Mouse (Mus musculus) heart, embryonic 12.5 days (tissue): ENCODE data around the gene Slc2a6. TPM values are rescaled to one million over a fixed set of nuclear protein-coding genes. Genes with fewer than 3 reads are reported as not detected.

ENCODE experiments used
- ATAC-seq: fragments of 200-750 bp; cut with Nextera tagmentation; 2 replicates; pipeline ENCODE4 v1.8.0; 2017; ENCODE audit warnings: moderate TSS enrichment, moderate library complexity; ENCODE audit not compliant: insufficient number of reproducible peaks, low FRiP score
- H3K27ac ChIP-seq: fragments of 300-500 bp; sonication (generic); 2 replicates; pipeline ENCODE4 v1.5.1; 2016; ENCODE audit warnings: mild to moderate bottlenecking, moderate library complexity; ENCODE audit not compliant: poor library complexity, severe bottlenecking
- H3K27me3 ChIP-seq: fragments of 300-500 bp; sonication (generic); replicated peaks from 2 replicates; pipeline ENCODE4 v1.6.1; 2016; ENCODE audit warnings: mild to moderate bottlenecking, moderate library complexity
- H3K36me3 ChIP-seq: fragments of 300-500 bp; sonication (generic); 2 replicates; pipeline ENCODE4 v1.6.1; 2016; ENCODE audit warnings: mild to moderate bottlenecking, moderate library complexity
- H3K4me1 ChIP-seq: fragments of 300-500 bp; sonication (generic); replicated peaks from 2 replicates; pipeline ENCODE4 v1.6.1; 2016; ENCODE audit warnings: mild to moderate bottlenecking
- H3K4me2 ChIP-seq: fragments of 300-500 bp; sonication (generic); 2 replicates; pipeline ENCODE4 v1.6.1; 2016; ENCODE audit warnings: mild to moderate bottlenecking, moderate library complexity
- H3K4me3 ChIP-seq: fragments of 300-500 bp; sonication (generic); 2 replicates; pipeline ENCODE4 v1.5.1; 2016; ENCODE audit warnings: mild to moderate bottlenecking
- H3K9ac ChIP-seq: fragments of 300-500 bp; sonication (generic); 2 replicates; pipeline ENCODE4 v1.6.1; 2016; ENCODE audit warnings: mild to moderate bottlenecking, moderate library complexity
- H3K9me3 ChIP-seq: fragments of 300-500 bp; sonication (generic); replicated peaks from 2 replicates; pipeline ENCODE4 v1.6.1; 2016; ENCODE audit warnings: mild to moderate bottlenecking, moderate library complexity
- WGBS: fragments of 180-500 bp; shearing (Covaris S2); methylation state at CpG from one replicate; pipeline ENCODE4 v1.1.7; 2016; 5-methylcytosine and 5-hydroxymethylcytosine counted together
- polyA plus RNA-seq: library from polyadenylated mRNA; unstranded; fragments of >200 nt; fragmentation: Nextera tagmentation; extraction: Ambion mirVana; gene quantifications from 2 replicates; pipeline ENCODE4 v1.2.1, GENCODE M21; 2016

The Slc2a6 gene
- 0.10 and 0.47 TPM in 2 replicates for polyA plus RNA-seq

DNA sequence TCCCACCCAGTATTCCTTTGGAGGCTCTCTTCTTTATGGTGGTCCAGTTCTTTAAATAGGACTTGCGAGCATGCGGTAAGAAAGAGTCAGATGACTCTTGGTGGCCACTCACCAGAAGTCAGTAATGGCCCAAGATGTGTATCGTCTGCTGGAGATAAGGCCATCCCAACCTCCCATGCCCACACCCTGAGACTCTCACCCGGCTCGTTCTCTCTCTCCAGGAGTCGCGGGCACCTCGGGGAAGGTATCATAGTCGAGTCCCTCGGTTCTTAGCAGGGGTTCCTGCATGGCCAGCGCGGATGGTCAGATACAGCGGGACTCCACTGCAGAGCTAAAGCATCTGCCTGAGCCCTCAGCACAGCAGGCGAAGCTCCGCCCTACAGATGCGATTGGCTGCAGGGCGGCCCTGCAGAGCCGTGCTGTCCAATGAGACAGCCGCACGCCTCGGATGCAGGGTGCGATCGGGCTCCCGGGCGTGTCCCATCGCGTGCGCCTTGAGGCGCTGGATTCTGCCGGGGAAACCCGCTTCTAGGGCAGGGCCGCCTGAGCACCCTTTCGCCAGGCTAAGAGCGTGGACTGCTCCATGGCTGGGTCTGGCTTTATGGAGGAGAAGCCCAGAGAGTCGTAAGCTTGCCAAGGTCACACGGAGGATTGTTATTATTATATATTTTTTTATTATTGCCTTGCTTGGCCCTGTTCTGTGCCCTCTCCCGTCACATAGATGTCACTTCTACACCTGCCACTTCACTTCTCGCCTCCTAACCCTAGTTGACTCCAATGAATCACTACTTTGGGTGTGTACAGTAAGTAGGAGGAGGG is at the start of gene Slc2a6:
Gene Slc2a6, minus strand, starts transcription at position 381 of the 819 bp plus-strand sequence.
- Histone ChIP-seq H3K9me3 (no peaks in the 10 kb centered on the region), H3K27ac (no peak within 1 kb of the TSS), H3K4me2 (peak within 1 kb of the TSS; percentile 65), H3K4me3 (peak within 1 kb of the TSS; percentile 28), H3K9ac (peak within 1 kb of the TSS; percentile 4; the same call in 1 of the 2 replicates), H3K27me3 (peaks cover 53% of the 10 kb centered on the region), H3K36me3 (no peaks in the 10 kb centered on the region), H3K4me1 (peaks cover 9% of the 10 kb centered on the region; the same call in 1 of the 2 replicates)
- ATAC-seq = peak; percentile 91
- 4% methylated on average over 38 of the region's 38 CpGs for WGBS

DNA sequence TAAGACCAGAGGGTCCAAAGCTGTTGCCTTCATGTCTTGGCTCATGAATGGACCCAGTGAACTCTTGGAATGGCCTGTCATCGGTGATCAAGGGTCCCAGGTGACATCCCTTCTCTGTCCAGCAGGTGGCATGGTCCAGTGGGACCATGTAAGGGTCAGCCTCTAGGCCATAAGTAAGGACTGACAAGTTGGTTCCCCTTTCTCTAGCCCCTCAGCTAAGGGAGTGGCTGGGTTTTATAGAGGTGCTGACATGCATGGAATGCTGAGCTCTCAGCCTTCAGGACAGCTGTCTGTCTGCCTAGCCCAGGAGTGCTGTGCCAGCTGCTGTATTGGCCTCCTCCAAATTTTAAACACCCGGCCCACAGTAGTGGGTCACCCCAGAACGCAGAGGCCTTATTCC is 47.7 kb upstream of the Slc2a6 start:
- WGBS = 59% methylated on average over 3 of the region's 3 CpGs
- H3K9ac ChIP-seq = no peak overlapping the region
- peaks cover 16% of the 10 kb centered on the region for H3K27me3 ChIP-seq
- H3K4me2 ChIP-seq = no peak overlapping the region
- no peak for ATAC-seq
- no peaks in the 10 kb centered on the region for H3K36me3 ChIP-seq
- H3K4me3 ChIP-seq = no peak overlapping the region
- H3K9me3 ChIP-seq = no peaks in the 10 kb centered on the region
- H3K4me1 ChIP-seq = peaks cover 55% of the 10 kb centered on the region
- no peak overlapping the region for H3K27ac ChIP-seq

DNA sequence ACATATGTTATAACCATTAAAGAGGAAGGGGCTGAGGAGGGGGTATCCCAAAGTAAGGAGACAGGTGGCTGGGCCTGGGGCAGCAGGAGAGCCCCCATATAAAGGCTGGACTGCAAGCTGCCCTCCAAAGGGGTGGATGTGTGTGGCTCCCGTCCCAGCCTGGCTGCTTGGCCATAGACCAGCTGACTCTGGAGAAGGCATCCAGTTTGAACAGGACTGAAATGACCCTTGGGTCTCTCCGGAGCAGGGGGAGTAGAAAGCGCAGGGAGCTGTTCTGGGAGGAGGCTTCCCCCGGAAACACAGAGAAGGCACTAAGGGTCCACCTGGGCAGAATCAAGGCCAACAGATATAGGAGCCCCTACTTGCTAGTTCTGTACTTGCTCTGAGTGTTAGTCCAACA is 47.0 kb upstream of the Slc2a6 start:
- Histone ChIP-seq H3K27ac (no peak overlapping the region), H3K4me1 (peaks cover 50% of the 10 kb centered on the region), H3K9ac (no peak overlapping the region), H3K27me3 (peaks cover 16% of the 10 kb centered on the region), H3K36me3 (no peaks in the 10 kb centered on the region), H3K4me2 (no peak overlapping the region), H3K4me3 (no peak overlapping the region), H3K9me3 (no peaks in the 10 kb centered on the region)
- WGBS = 83% methylated on average over 4 of the region's 4 CpGs
- no peak for ATAC-seq

DNA sequence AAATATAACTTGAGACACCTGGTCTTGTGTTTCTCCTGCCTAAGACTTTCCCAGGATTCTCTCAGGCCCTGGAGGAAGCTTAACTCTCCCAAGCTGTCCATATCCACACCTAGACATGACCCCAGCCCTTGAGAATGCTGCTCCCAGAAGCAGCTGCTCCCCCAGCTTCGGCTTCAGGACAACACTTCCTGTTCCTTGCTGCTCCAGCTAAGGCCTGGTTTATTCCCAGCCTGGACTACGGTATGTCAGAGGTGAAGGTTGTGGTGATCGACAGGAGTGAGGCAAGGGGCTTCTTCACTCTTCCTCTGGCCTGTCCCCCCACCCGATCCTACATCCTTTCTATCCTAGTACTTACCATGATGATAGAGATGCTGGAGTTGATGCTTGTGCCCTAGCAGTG is 45.6 kb upstream of the Slc2a6 start:
- WGBS = 63% methylated on average over 4 of the region's 4 CpGs
- Histone ChIP-seq H3K9me3 (no peaks in the 10 kb centered on the region), H3K27ac (no peak overlapping the region), H3K4me3 (no peak overlapping the region), H3K27me3 (peaks cover 16% of the 10 kb centered on the region), H3K9ac (no peak overlapping the region), H3K4me1 (peaks cover 39% of the 10 kb centered on the region), H3K36me3 (no peaks in the 10 kb centered on the region), H3K4me2 (no peak overlapping the region)
- no peak for ATAC-seq

DNA sequence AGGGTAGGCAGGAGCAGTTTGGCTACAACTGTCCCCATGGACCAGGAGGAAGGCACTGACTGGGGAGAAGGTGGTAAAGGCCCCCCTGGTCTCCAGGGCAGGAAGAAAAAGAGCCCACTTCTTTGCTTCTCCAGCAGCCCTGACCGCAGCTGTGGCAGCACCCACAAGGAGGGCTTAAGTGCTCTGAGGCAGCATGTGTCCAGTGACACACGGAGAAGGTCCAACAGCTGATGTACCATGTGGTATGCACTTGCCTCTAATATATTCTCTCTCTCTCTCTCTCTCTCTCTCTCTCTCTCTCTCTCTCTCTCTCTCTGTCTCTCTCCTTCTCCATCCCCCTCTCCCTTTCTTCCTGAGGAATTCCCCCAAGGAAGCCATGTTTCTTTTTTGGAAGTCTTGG is 44.2 kb upstream of the Slc2a6 start, which contains the start of gene Mymk:
Gene Mymk, minus strand, starts transcription at position 202 of the 400 bp plus-strand sequence.
- ATAC-seq = no peak
- Histone ChIP-seq H3K27ac (0 out of 2 replicates have a peak within 1 kb of the TSS, but pooled peaks have one; percentile 11), H3K36me3 (no peaks in the 10 kb centered on the region), H3K4me3 (no peak within 1 kb of the TSS), H3K4me2 (no peak within 1 kb of the TSS), H3K9ac (no peak within 1 kb of the TSS), H3K4me1 (peaks cover 29% of the 10 kb centered on the region), H3K9me3 (no peaks in the 10 kb centered on the region), H3K27me3 (peaks cover 19% of the 10 kb centered on the region)
- WGBS = 78% methylated on average over 2 of the region's 2 CpGs

DNA sequence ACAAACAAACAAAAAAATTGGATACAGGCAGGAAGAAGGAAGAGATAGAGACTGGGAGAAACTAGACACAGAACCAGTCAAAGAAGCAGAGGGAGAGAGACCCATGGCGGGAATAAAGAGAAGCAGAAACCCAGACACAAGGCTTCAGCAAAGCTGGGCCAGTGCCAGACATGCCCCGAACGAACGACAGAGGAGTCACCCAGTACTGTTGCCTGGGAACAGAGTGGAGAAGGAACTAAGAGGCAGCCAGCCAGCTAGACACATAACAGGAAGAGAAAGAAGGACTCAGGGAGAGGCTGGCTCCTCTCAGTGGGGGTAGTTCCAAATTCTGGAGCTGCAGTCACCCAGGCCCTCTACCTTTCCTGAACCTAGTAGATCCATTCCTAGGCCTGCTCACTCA is 43.3 kb upstream of the Slc2a6 start:
- no peaks in the 10 kb centered on the region for H3K36me3 ChIP-seq
- H3K4me2 ChIP-seq = no peak overlapping the region
- H3K9ac ChIP-seq = no peak overlapping the region
- no peaks in the 10 kb centered on the region for H3K9me3 ChIP-seq
- H3K4me1 ChIP-seq = peaks cover 29% of the 10 kb centered on the region
- WGBS = 2% methylated on average over 4 of the region's 4 CpGs
- peaks cover 14% of the 10 kb centered on the region; the same call in 1 of the 2 replicates for H3K27me3 ChIP-seq
- ATAC-seq = peak; percentile 46; the same call in 1 of the 2 replicates
- H3K4me3 ChIP-seq = no peak overlapping the region
- H3K27ac ChIP-seq = 0 out of 2 replicates have a peak overlapping the region, but pooled peaks have one; percentile 11

DNA sequence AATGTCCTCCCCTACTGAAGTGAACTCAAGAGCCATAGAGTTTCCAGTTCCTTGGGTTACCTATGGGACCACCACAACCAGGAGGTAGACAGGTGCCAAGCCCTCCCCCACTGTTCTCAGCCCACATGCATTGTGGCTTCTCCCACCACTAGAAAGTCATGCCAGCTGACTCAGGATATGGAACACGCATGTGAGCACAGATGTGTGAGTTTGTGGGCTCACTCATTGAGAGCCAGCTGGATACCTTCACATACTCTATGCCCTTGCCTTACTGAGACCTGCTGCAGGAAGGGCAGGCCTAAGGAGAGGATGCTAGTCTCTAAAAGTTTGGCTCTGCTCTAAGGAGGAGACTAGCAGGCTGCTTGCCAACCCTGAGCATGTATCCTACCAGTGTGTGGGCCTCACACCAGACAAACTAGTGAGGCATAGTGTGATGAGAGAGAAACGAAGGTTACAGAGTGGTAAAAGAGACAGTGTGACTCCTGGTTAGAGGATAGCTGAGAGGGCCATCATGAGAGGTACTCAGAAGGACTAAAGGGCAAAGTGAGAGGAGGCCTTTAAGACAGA is 42.5 kb upstream of the Slc2a6 start:
- Histone ChIP-seq H3K9me3 (no peaks in the 10 kb centered on the region), H3K27ac (no peak overlapping the region), H3K4me3 (no peak overlapping the region), H3K9ac (no peak overlapping the region), H3K27me3 (peaks cover 14% of the 10 kb centered on the region; the same call in 1 of the 2 replicates), H3K4me1 (peaks cover 24% of the 10 kb centered on the region), H3K36me3 (no peaks in the 10 kb centered on the region), H3K4me2 (no peak overlapping the region)
- ATAC-seq = no peak
- WGBS = 71% methylated on average over 2 of the region's 2 CpGs

DNA sequence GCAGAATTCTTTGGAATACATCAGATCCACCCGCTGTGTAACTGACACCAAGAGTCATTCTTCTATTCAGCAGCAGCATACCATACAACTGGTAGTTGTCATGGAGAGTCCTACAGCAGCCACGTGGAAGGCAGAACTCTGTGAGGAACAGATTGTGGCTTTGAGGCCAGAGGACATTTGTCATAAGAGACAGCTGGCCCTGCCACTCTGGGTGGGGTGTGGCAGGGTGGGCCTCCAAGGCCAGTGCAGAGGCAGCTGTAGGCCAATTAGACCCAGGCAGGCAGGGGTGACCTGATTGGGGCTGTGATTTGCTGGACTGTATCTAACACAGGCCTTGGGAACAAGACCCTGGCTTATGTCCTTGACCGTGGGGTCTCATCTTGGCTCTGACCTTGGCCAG is 41.8 kb upstream of the Slc2a6 start:
- Histone ChIP-seq H3K36me3 (no peaks in the 10 kb centered on the region), H3K4me1 (peaks cover 18% of the 10 kb centered on the region), H3K9ac (no peak overlapping the region), H3K4me2 (no peak overlapping the region), H3K27ac (no peak overlapping the region), H3K9me3 (no peaks in the 10 kb centered on the region), H3K4me3 (no peak overlapping the region), H3K27me3 (peaks cover 12% of the 10 kb centered on the region; the same call in 1 of the 2 replicates)
- 55% methylated on average over 3 of the region's 3 CpGs for WGBS
- no peak for ATAC-seq

DNA sequence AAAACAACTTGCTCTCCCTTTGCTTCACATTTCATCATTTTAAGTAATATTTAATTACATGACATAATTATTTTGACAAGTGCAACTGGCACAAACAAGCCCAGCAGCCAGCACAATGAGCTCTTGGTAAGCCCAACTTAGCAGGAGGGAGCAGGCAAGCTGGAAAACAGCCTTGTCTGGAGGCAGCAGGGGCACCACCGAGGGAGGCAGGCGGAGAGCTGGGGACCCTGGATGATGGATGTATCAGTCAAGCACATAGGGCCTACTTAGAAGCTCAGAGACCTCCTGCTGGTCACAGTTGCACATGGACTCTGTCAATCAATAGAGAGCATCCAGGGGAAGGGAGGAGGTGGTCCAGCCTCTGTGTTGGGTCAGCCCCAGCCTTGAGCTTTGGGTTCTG is 40.2 kb upstream of the Slc2a6 start:
- H3K9ac ChIP-seq = no peak overlapping the region
- H3K4me1 ChIP-seq = peaks cover 18% of the 10 kb centered on the region
- H3K9me3 ChIP-seq = no peaks in the 10 kb centered on the region
- no peaks in the 10 kb centered on the region for H3K36me3 ChIP-seq
- no peak for ATAC-seq
- 39% methylated on average over 2 of the region's 2 CpGs for WGBS
- H3K27me3 ChIP-seq = peaks cover 6% of the 10 kb centered on the region; the same call in 1 of the 2 replicates
- no peak overlapping the region for H3K4me2 ChIP-seq
- no peak overlapping the region for H3K27ac ChIP-seq
- no peak overlapping the region for H3K4me3 ChIP-seq

DNA sequence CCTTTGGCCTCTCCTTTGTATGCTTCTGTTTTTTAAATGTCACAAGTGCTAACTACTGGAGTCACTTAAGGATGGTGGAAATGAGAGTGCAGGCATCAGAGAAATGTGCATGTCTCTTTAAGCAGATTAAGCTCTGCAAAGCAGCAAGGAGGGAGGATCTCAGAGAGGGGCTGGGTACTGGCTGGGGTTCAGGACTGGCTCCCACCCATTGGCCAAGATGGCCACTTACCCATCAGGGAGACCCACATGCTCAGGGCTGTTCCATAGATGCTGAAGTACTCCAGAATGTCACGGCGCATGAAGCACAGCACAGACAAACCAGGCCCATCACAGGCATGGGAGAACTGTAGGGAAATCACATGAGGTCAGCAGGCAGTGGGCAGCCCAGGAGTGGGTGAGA is 39.3 kb upstream of the Slc2a6 start:
- peaks cover 21% of the 10 kb centered on the region for H3K4me1 ChIP-seq
- H3K27ac ChIP-seq = no peak overlapping the region
- WGBS = 76% methylated on average over 2 of the region's 2 CpGs
- no peaks in the 10 kb centered on the region for H3K36me3 ChIP-seq
- ATAC-seq = no peak
- H3K9me3 ChIP-seq = no peaks in the 10 kb centered on the region
- no peak overlapping the region for H3K4me2 ChIP-seq
- H3K27me3 ChIP-seq = peaks cover 6% of the 10 kb centered on the region; the same call in 1 of the 2 replicates
- no peak overlapping the region for H3K9ac ChIP-seq
- H3K4me3 ChIP-seq = no peak overlapping the region

DNA sequence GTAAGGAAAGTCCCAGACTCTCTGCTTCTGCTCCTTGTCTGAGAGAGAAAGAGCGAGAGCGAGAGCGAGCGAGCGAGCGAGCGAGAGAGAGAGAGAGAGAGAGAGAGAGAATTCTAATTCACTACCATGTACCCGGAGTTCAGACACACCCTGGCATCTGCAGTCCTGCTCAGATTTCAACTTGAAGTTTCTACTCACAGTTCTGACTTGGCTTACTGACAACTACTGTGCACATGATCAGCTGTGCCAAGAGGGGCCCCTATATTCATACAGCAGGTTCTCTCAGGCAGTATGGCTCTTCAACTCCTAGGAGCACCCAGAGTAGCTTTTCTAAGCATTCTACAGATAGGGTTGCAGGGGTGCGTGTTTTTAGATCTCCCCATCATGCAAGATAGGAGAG is 31.4 kb upstream of the Slc2a6 start:
- H3K27me3 ChIP-seq = no peaks in the 10 kb centered on the region
- H3K4me3 ChIP-seq = no peak overlapping the region
- no peak overlapping the region for H3K9ac ChIP-seq
- H3K27ac ChIP-seq = no peak overlapping the region
- no peak for ATAC-seq
- no peak overlapping the region for H3K4me2 ChIP-seq
- H3K36me3 ChIP-seq = no peaks in the 10 kb centered on the region
- no peaks in the 10 kb centered on the region for H3K9me3 ChIP-seq
- WGBS = 82% methylated on average over 9 of the region's 9 CpGs
- peaks cover 31% of the 10 kb centered on the region for H3K4me1 ChIP-seq
